Mouse (Mus musculus): ENCODE measurements around the gene Poll. TPM values are rescaled to one million over a fixed set of nuclear protein-coding genes. Genes with fewer than 3 reads are reported as not detected.
"Not testable (repeated sequence)": the region's sequence is repeated elsewhere in the genome, so short reads cannot be mapped to it uniquely, and the experiment has no call there.

Gene Poll
- polyA plus RNA-seq, 1 experiment from 2014 or later: 14.3 TPM

GRCm38 (mm10) chr19:45573033-45573432 lies 12.7 kb upstream of the Poll start:
- DNase-seq (ENCODE audit: low spot score, missing footprints) (no peak), ATAC-seq (ENCODE audit: low FRiP score) (no peak)
- H3K4me3 ChIP-seq (ENCODE audit: low read depth, low read length): no peak overlapping the region
- no peak overlapping the region for H3K27ac ChIP-seq (ENCODE audit: low read depth, low read length)
- H3K4me2 ChIP-seq: no peak overlapping the region
- peaks cover 89% of the 10 kb centered on the region for H3K27me3 ChIP-seq (ENCODE audit: control insufficient read depth, insufficient read depth, low read length)
- no peaks in the 10 kb centered on the region for H3K9me3 ChIP-seq (ENCODE audit: control insufficient read depth, low read length)
- H3K4me1 ChIP-seq (ENCODE audit: control insufficient read depth, insufficient read depth, low read length): peaks cover 10% of the 10 kb centered on the region
- 82% methylated on average over 6 of the region's 6 CpGs for WGBS
- H3K36me3 ChIP-seq (ENCODE audit: control insufficient read depth, insufficient read depth, low read length): peaks cover 10% of the 10 kb centered on the region
- no peak overlapping the region for H3K9ac ChIP-seq (ENCODE audit: low read length)

- no peaks in the 10 kb centered on the region for H3K9me3 ChIP-seq (ENCODE audit: control insufficient read depth, low read length)
- DNase-seq (ENCODE audit: low spot score, missing footprints) (peak; percentile 89), ATAC-seq (ENCODE audit: low FRiP score) (no peak)
- H3K9ac ChIP-seq (ENCODE audit: low read length): no peak overlapping the region
- no peak overlapping the region for H3K4me2 ChIP-seq
- H3K36me3 ChIP-seq (ENCODE audit: control insufficient read depth, insufficient read depth, low read length): peaks cover 3% of the 10 kb centered on the region; the same call in 1 of the 2 replicates
- 10% methylated on average over 14 of the region's 14 CpGs for WGBS
- peaks cover 10% of the 10 kb centered on the region for H3K4me1 ChIP-seq (ENCODE audit: control insufficient read depth, insufficient read depth, low read length)
- no peak overlapping the region for H3K4me3 ChIP-seq (ENCODE audit: low read depth, low read length)
- H3K27me3 ChIP-seq (ENCODE audit: control insufficient read depth, insufficient read depth, low read length): peaks cover 90% of the 10 kb centered on the region
- H3K27ac ChIP-seq (ENCODE audit: low read depth, low read length): no peak overlapping the region
These were observed 7.0 kb upstream of the Poll start for GRCm38 (mm10) chr19:45567367-45567766.

- 64% methylated on average over 15 of the region's 15 CpGs for WGBS
- H3K27me3 ChIP-seq (ENCODE audit: control insufficient read depth, insufficient read depth, low read length): peaks cover 87% of the 10 kb centered on the region
- H3K9ac ChIP-seq (ENCODE audit: low read length): no peak overlapping the region
- H3K36me3 ChIP-seq (ENCODE audit: control insufficient read depth, insufficient read depth, low read length): no peaks in the 10 kb centered on the region
- H3K27ac ChIP-seq (ENCODE audit: low read depth, low read length): no peak overlapping the region
- H3K4me2 ChIP-seq: no peak overlapping the region
- no peak overlapping the region for H3K4me3 ChIP-seq (ENCODE audit: low read depth, low read length)
- peaks cover 10% of the 10 kb centered on the region for H3K4me1 ChIP-seq (ENCODE audit: control insufficient read depth, insufficient read depth, low read length)
- no peak for DNase-seq (ENCODE audit: low spot score, missing footprints)
- no peaks in the 10 kb centered on the region for H3K9me3 ChIP-seq (ENCODE audit: control insufficient read depth, low read length)
- no peak for ATAC-seq (ENCODE audit: low FRiP score)
These were observed 5.8 kb upstream of the Poll start for GRCm38 (mm10) chr19:45565925-45566715.

GRCm38 (mm10) chr19:45554136-45554535 lies 6.2 kb downstream of the Poll start:
- ATAC-seq (ENCODE audit: low FRiP score): no peak
- Histone ChIP-seq H3K4me2 (no peak overlapping the region), H3K27ac (ENCODE audit: low read depth, low read length) (no peak overlapping the region), H3K4me3 (ENCODE audit: low read depth, low read length) (no peak overlapping the region), H3K9ac (ENCODE audit: low read length) (no peak overlapping the region), H3K36me3 (ENCODE audit: control insufficient read depth, insufficient read depth, low read length) (peaks cover 11% of the 10 kb centered on the region; the same call in 1 of the 2 replicates), H3K4me1 (ENCODE audit: control insufficient read depth, insufficient read depth, low read length) (no peaks in the 10 kb centered on the region), H3K27me3 (ENCODE audit: control insufficient read depth, insufficient read depth, low read length) (0 out of 2 replicates have a peak, but pooled peaks cover 2% of the 10 kb centered on the region), H3K9me3 (ENCODE audit: control insufficient read depth, low read length) (no peaks in the 10 kb centered on the region)
- no peak for DNase-seq (ENCODE audit: low spot score, missing footprints)
- WGBS: 92% methylated on average over 11 of the region's 11 CpGs

- no peaks in the 10 kb centered on the region for H3K9me3 ChIP-seq (ENCODE audit: control insufficient read depth, low read length)
- no peak overlapping the region for H3K4me3 ChIP-seq (ENCODE audit: low read depth, low read length)
- 84% methylated on average over 6 of the region's 6 CpGs for WGBS
- ATAC-seq (ENCODE audit: low FRiP score): no peak
- H3K4me2 ChIP-seq: no peak overlapping the region
- peaks cover 11% of the 10 kb centered on the region; the same call in 1 of the 2 replicates for H3K36me3 ChIP-seq (ENCODE audit: control insufficient read depth, insufficient read depth, low read length)
- H3K9ac ChIP-seq (ENCODE audit: low read length): no peak overlapping the region
- DNase-seq (ENCODE audit: low spot score, missing footprints): no peak
- no peak overlapping the region for H3K27ac ChIP-seq (ENCODE audit: low read depth, low read length)
- H3K4me1 ChIP-seq (ENCODE audit: control insufficient read depth, insufficient read depth, low read length): no peaks in the 10 kb centered on the region
- peaks cover 2% of the 10 kb centered on the region; the same call in 1 of the 2 replicates for H3K27me3 ChIP-seq (ENCODE audit: control insufficient read depth, insufficient read depth, low read length)
These were observed 8.1 kb downstream of the Poll start for GRCm38 (mm10) chr19:45552187-45552586.

GRCm38 (mm10) chr19:45549948-45550347 lies 10.4 kb downstream of the Poll start:
- Histone ChIP-seq H3K9me3 (ENCODE audit: control insufficient read depth, low read length) (no peaks in the 10 kb centered on the region), H3K27me3 (ENCODE audit: control insufficient read depth, insufficient read depth, low read length) (peaks cover 21% of the 10 kb centered on the region), H3K4me2 (no peak overlapping the region), H3K9ac (ENCODE audit: low read length) (no peak overlapping the region), H3K36me3 (ENCODE audit: control insufficient read depth, insufficient read depth, low read length) (peaks cover 9% of the 10 kb centered on the region; the same call in 1 of the 2 replicates), H3K4me3 (ENCODE audit: low read depth, low read length) (no peak overlapping the region), H3K27ac (ENCODE audit: low read depth, low read length) (no peak overlapping the region), H3K4me1 (ENCODE audit: control insufficient read depth, insufficient read depth, low read length) (no peaks in the 10 kb centered on the region)
- DNase-seq (ENCODE audit: low spot score, missing footprints) (no peak), ATAC-seq (ENCODE audit: low FRiP score) (no peak)
- 83% methylated on average over 4 of the region's 4 CpGs for WGBS

GRCm38 (mm10) chr19:45549128-45549915 lies 11.0 kb downstream of the Poll start:
- no peak overlapping the region for H3K9ac ChIP-seq (ENCODE audit: low read length)
- 83% methylated on average over 23 of the region's 23 CpGs for WGBS
- no peak overlapping the region for H3K4me3 ChIP-seq (ENCODE audit: low read depth, low read length)
- H3K9me3 ChIP-seq (ENCODE audit: control insufficient read depth, low read length): no peaks in the 10 kb centered on the region
- H3K4me2 ChIP-seq: no peak overlapping the region
- H3K4me1 ChIP-seq (ENCODE audit: control insufficient read depth, insufficient read depth, low read length): peaks cover 4% of the 10 kb centered on the region
- no peak overlapping the region for H3K27ac ChIP-seq (ENCODE audit: low read depth, low read length)
- ATAC-seq (ENCODE audit: low FRiP score): no peak
- H3K27me3 ChIP-seq (ENCODE audit: control insufficient read depth, insufficient read depth, low read length): peaks cover 27% of the 10 kb centered on the region
- no peak for DNase-seq (ENCODE audit: low spot score, missing footprints)
- H3K36me3 ChIP-seq (ENCODE audit: control insufficient read depth, insufficient read depth, low read length): peaks cover 6% of the 10 kb centered on the region; the same call in 1 of the 2 replicates

GRCm38 (mm10) chr19:45548196-45548595 lies 12.1 kb downstream of the Poll start:
- not testable (repeated sequence) for H3K9me3 ChIP-seq (ENCODE audit: control insufficient read depth, low read length); H3K4me3 ChIP-seq (ENCODE audit: low read depth, low read length); H3K4me2 ChIP-seq; ATAC-seq (ENCODE audit: low FRiP score); H3K9ac ChIP-seq (ENCODE audit: low read length); H3K4me1 ChIP-seq (ENCODE audit: control insufficient read depth, insufficient read depth, low read length); H3K36me3 ChIP-seq (ENCODE audit: control insufficient read depth, insufficient read depth, low read length); DNase-seq (ENCODE audit: low spot score, missing footprints); H3K27ac ChIP-seq (ENCODE audit: low read depth, low read length)
- peaks cover 39% of the 10 kb centered on the region for H3K27me3 ChIP-seq (ENCODE audit: control insufficient read depth, insufficient read depth, low read length)

- DNase-seq (ENCODE audit: low spot score, missing footprints) (peak; percentile 97), ATAC-seq (ENCODE audit: low FRiP score) (peak; percentile 78)
- Histone ChIP-seq H3K4me3 (ENCODE audit: low read depth, low read length) (peak overlapping the region; percentile 23), H3K27ac (ENCODE audit: low read depth, low read length) (no peak overlapping the region), H3K27me3 (ENCODE audit: control insufficient read depth, insufficient read depth, low read length) (peaks cover 71% of the 10 kb centered on the region), H3K4me2 (peak overlapping the region; percentile 45), H3K9ac (ENCODE audit: low read length) (peak overlapping the region; percentile 4; the same call in 1 of the 2 replicates), H3K36me3 (ENCODE audit: control insufficient read depth, insufficient read depth, low read length) (no peaks in the 10 kb centered on the region), H3K4me1 (ENCODE audit: control insufficient read depth, insufficient read depth, low read length) (peaks cover 9% of the 10 kb centered on the region), H3K9me3 (ENCODE audit: control insufficient read depth, low read length) (no peaks in the 10 kb centered on the region)
- under 1% methylated on average over 30 of the region's 30 CpGs for WGBS
These were observed 15.4 kb downstream of the Poll start for GRCm38 (mm10) chr19:45544925-45545321.

All from midbrain, embryonic 11.5 days (tissue).